Mouse (Mus musculus) Patski (cell line): ENCODE measurements around the gene P2rx5. TPM values are rescaled to one million over a fixed set of nuclear protein-coding genes. Genes with fewer than 3 reads are reported as not detected.
A peak's percentile ranks its signal among the peaks of the same experiment; 100 is the strongest.

Experiments used
- ATAC-seq: fragments of 100-300 bp; one replicate; pipeline ENCODE4 v1.8.0; 2021
- CTCF ChIA-PET: fragments of 350-600 bp; sonication (Branson Sonifier 250); formaldehyde crosslinking; loops from one replicate; lab custom pipeline; 2022; ENCODE audit warnings: inconsistent platforms; lab: Charles Lee
- POLR2A ChIA-PET: fragments of 350-600 bp; sonication (Branson Sonifier 250); formaldehyde crosslinking; loops from one replicate; lab custom pipeline; 2022; ENCODE audit warnings: antibody characterized with exemption, inconsistent platforms; lab: Charles Lee
- DNase-seq: peaks from one replicate; pipeline ENCODE4 v3.0.0-alpha.2; 2011; ENCODE audit warnings: low read depth, low spot score
- H3K27me3 ChIP-seq: fragments of 371-371 bp; one replicate; pipeline ENCODE4 v1.5.1; 2021
- CTCF ChIP-seq: fragments of 100-300 bp; IDR thresholded peaks from one replicate; pipeline ENCODE4 v1.5.1; 2021
- in situ Hi-C: fragments of 300-500 bp; cut with MboI; formaldehyde crosslinking; loops from 3 replicates; pipeline ENCODE4 v1.11.1; 2018; ENCODE audit warnings: low pct_unique_long_range_greater_than_20kb, mixed read lengths
- polyA plus RNA-seq: library from polyadenylated mRNA; unstranded; gene quantifications from one replicate; pipeline ENCODE4 v1.2.3, GENCODE M21; 2021

The P2rx5 gene
- polyA plus RNA-seq, 1 experiment from 2014 or later: 6.0 TPM

GRCm38 (mm10) chr11:73172186-73172585, 12.0 kb downstream of the P2rx5 start:
- CTCF ChIA-PET: interaction anchor here (1.2 kb wide), 1 partner anchor 12 kb away, joined by 4 read pairs; the partner anchor contains the start of gene P2rx5
- ATAC-seq: no peak

DNA sequence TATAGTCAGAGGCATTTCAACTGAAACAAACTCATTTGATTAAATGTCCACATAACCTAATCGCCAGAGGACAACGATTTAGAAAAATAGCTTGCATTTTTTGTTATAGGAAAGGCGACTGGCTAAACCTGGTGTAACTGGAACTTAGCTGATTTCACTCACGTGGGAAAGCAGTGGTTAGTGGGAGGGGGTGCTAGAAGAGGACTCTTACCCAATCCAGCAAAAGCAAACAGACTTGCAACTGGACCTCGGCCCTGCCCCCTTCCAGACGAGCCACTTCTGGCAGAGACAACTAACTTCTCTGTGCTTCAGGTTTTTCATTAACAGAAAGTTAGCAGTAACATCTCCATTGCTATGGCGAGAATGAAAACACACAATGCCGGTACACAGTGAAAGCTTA, 15.4 kb downstream of the P2rx5 start:
- DNase-seq (no peak), ATAC-seq (peak; percentile 6)
- in situ Hi-C loops: no loop called here
- no peak for TF ChIP-seq CTCF
- H3K27me3 ChIP-seq: no peaks in the 10 kb centered on the region
- POLR2A ChIA-PET: interaction anchor here (1.1 kb wide), 1 partner anchor 12 kb away, joined by 3 read pairs; no protein-coding TSS in a partner anchor
- CTCF ChIA-PET: interaction anchor here (1.2 to 1.6 kb wide), 3 partner anchors 12 to 106 kb away, joined by 3 read pairs; no protein-coding TSS in a partner anchor

More at GRCm38 (mm10) chr11:73172186-73172585, 12.0 kb downstream of the P2rx5 start:
- no peak for DNase-seq
- in situ Hi-C loops: no loop called here
- no peaks in the 10 kb centered on the region for H3K27me3 ChIP-seq
- POLR2A ChIA-PET: interaction anchor here (1.0 kb wide), 1 partner anchor 13 kb away, joined by 3 read pairs; no protein-coding TSS in a partner anchor
- TF ChIP-seq CTCF: no peak

- ChIA-PET CTCF (interaction anchor here (1.4 to 1.6 kb wide), 2 partner anchors 12 to 17 kb away, joined by 3 read pairs; no protein-coding TSS in a partner anchor), POLR2A (interaction anchor here (1.0 to 1.1 kb wide), 2 partner anchors 12 to 16 kb away, joined by 3 read pairs; partner anchors contain the start of gene P2rx5)
- in situ Hi-C loops: no loop called here
- DNase-seq (no peak), ATAC-seq (no peak)
- no peaks in the 10 kb centered on the region for H3K27me3 ChIP-seq
- no peak for TF ChIP-seq CTCF
These were observed 16.0 kb downstream of the P2rx5 start for GRCm38 (mm10) chr11:73176186-73176585.

DNA sequence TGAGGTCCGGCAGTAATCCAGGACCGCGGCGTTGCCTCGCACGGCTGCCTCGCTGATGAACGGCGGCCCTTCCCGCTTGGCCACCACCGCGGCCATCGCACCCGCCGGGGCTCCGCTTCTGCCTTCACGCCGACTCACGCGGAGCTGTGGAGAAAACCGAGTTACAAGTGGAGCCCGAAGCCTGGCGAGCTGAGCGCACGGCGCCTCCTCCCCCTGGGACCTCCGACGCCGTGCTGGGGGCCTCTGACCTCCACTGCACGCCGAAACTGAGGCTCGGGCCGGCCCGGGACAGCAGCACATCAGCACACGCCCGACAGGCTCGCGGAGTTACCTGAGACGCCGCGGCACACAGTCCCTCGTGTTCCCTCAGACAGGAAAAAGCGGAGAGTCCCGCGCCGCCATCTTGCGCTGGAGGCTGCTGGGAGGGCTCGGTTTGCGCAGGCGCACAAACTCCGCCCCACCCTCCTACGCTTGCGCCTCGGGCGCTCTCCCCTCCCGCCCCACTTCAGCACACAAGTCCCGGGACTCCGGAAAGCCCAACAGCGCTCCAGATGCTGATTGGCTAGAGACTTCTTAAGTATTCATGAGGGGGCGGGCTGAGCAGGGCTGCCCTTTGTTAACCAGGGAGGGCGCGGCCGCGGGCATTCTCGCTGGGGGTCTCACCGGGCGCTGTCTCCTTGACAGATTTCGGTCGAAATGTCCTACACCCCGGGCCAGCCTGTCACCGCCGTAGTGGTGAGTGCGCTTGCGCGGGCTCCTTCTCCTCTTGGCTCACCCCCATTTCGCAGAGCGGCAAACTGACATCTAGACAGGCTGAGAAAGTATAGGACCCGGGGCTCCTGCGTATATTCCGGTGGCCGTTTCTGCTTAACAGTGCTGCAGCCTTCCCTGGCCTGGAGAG, 16.6 kb downstream of the P2rx5 start, which contains the start of the genes Emc6 and Tax1bp3:
Gene Emc6, minus strand, starts transcription at position 430 of the 901 bp plus-strand sequence.
Gene Tax1bp3, plus strand, starts transcription at position 476 of the 901 bp plus-strand sequence.
- DNase-seq: peak; percentile 83
- in situ Hi-C loops: no loop called here
- ATAC-seq: peak; percentile 97
- ChIA-PET POLR2A (interaction anchor here (0.9 to 1.1 kb wide), 3 partner anchors 11 to 19 kb away, joined by 3 read pairs; partner anchors contain the start of gene P2rx5), CTCF (interaction anchor here (1.3 kb wide), 1 partner anchor 9 kb away, joined by 3 read pairs; no protein-coding TSS in a partner anchor)
- no peak for TF ChIP-seq CTCF
- H3K27me3 ChIP-seq: no peaks in the 10 kb centered on the region

DNA sequence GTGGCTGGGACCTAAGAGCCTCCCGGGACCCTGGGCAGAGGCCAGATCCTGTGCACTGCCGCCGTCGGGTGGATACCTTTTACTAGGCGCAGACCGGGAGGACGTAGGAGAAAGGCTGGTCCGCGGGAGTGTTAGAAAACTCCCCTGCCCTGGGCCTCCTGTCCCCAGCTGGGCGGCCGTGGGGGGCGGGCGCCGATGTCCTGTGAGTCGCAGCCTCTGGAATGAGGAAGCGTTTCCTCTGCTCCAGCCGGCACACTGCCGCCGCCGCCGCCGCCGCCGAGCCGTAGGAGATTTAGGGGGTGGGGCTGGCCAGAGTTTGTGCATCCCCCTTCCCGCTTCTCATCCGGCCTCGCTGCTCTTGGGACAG, 17.3 kb downstream of the P2rx5 start:
- ChIA-PET CTCF (interaction anchor here (1.1 to 2.2 kb wide), 5 partner anchors 10 to 39 kb away, joined by 3 to 9 read pairs (median 4); partner anchors contain the start of genes Ctns, Haspin and Shpk), POLR2A (interaction anchor here (0.6 to 1.3 kb wide), 5 partner anchors 17 to 931 kb away, joined by 3 to 5 read pairs (median 3); partner anchors contain the start of gene Shpk)
- DNase-seq (no peak), ATAC-seq (peak; percentile 88)
- in situ Hi-C loops: no loop called here
- no peak for TF ChIP-seq CTCF
- H3K27me3 ChIP-seq: no peaks in the 10 kb centered on the region

DNA sequence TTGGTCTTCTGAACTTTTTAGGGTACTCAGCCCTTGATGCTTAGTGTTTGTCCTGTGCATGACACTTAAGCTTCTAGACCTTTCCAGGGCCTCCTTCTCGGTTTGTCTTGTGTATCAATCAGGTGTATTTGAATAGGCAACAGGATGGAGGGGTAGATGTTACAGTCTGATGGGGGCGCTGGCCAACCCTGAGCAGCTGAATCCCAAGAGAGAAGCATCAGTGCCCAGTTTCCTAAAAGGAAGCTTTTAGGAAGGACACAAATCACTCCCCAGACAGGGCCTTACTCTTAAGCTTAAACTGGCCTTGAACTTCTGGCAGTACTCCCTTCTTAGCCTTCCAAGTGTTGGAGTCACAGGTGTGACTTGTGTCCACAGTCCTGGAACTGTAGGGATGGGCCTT, 17.7 kb downstream of the P2rx5 start:
- in situ Hi-C loops: no loop called here
- POLR2A ChIA-PET: interaction anchor here (0.6 to 1.3 kb wide), 5 partner anchors 17 to 932 kb away, joined by 3 to 5 read pairs (median 3); partner anchors contain the start of gene Shpk
- DNase-seq (no peak), ATAC-seq (no peak)
- CTCF ChIA-PET: interaction anchor here (1.0 to 2.2 kb wide), 9 partner anchors 10 to 104 kb away, joined by 3 to 9 read pairs (median 4); partner anchors contain the start of genes Ctns, Haspin and Shpk
- no peaks in the 10 kb centered on the region for H3K27me3 ChIP-seq
- no peak for TF ChIP-seq CTCF

DNA sequence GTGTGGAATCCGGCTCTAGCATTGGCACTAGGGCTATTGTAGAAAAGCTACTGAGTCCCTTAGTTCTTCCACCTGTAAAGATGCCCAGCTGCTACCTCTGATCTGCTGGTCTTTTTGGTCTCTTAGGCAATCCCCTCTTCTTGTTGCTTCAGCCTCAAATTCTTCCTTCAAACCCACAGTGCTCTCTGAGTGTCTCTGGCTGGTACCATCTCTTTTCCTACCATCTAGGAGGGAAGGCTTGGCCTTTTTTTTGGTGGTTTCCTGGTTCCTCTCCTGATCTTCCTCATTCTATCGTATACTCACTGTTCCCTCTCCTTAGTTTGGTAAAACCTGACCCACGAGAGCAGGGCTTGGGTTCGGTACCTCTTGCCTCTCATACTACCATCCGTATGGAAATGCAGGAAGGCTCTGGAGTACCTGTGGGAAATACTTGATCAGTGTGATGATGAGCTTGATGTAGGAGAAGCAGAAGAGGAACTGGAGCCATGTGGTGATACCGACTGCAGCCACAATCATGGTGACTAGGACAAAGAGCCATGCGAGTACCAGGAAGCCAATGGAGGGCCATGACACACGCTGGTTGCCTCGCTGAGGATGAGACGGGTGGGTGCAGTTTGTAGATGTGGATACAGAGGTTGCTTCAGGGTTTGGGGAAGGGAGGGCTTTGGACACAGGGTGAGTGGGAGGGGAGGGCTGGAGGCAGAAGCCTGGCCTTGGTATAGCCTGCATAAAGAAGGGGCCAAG, 25.8 kb downstream of the P2rx5 start:
- H3K27me3 ChIP-seq: no peaks in the 10 kb centered on the region
- ChIA-PET POLR2A (interaction anchor here (1.0 kb wide), 1 partner anchor 14 kb away, joined by 3 read pairs; no protein-coding TSS in a partner anchor), CTCF (no interaction called here)
- no peak for TF ChIP-seq CTCF
- no peak for DNase-seq
- in situ Hi-C loops: no loop called here
- no peak for ATAC-seq

DNA sequence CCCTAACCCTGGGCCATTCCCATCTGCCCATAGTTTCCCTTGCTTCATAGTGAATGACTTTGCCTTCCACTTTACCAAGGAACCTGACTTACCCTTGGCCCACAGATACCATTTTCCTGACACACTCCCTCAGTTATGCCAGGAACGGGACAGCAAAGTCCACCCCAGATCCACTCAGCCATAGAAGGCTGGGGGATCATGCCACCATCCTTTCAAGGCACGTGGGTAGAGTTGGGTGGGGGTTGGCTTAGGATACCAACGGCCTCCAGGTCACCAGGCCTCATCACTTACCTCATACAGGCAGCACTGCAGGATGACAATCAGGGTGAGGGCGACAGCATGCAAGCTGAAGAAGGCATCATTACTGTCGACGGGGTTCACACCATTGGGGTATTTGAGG, 27.0 kb downstream of the P2rx5 start:
- ATAC-seq (no peak), DNase-seq (no peak)
- ChIA-PET CTCF (interaction anchor here (0.9 to 3.4 kb wide), 3 partner anchors 8 to 21 kb away, joined by 4 to 9 read pairs (median 5); partner anchors contain the start of gene Ctns), POLR2A (interaction anchor here (1.4 kb wide), 1 partner anchor 11 kb away, joined by 7 read pairs; the partner anchor contains the start of genes Ctns and Shpk)
- in situ Hi-C loops: no loop called here
- H3K27me3 ChIP-seq: no peaks in the 10 kb centered on the region
- TF ChIP-seq CTCF: no peak

DNA sequence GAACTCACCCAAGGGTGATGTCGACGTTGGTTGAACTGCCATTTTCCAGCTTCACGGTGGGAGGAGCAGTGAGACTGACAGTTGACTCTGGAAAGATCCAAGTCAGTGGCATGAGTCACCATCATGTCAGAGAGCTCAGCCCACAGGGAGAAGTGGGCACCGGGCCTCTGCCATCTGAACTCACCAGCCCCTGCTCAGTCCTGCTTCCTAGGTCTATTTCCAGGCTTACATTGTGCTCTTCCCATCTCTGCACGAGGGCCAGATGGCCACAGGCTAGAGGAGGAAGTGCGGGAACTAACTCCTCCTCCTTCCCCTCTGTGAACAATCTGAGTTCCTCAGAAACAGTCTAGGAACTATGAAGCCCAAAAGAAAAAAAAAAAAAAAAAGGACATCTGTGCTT, 32.8 kb downstream of the P2rx5 start:
- in situ Hi-C loops: no loop called here
- POLR2A ChIA-PET: interaction anchor here (0.6 kb wide), 1 partner anchor 90 kb away, joined by 9 read pairs; no protein-coding TSS in a partner anchor
- H3K27me3 ChIP-seq: no peaks in the 10 kb centered on the region
- no peak for TF ChIP-seq CTCF
- no peak for DNase-seq
- CTCF ChIA-PET: interaction anchor here (1.1 to 1.4 kb wide), 3 partner anchors 15 to 30 kb away, joined by 3 to 4 read pairs (median 3); no protein-coding TSS in a partner anchor
- peak; percentile 40 for ATAC-seq
